Mouse (Mus musculus): ENCODE data around the gene Oas1c.
"Not testable (repeated sequence)": the region's sequence is repeated elsewhere in the genome, so short reads cannot be mapped to it uniquely, and the experiment has no call there.

Gene Oas1c

DNA sequence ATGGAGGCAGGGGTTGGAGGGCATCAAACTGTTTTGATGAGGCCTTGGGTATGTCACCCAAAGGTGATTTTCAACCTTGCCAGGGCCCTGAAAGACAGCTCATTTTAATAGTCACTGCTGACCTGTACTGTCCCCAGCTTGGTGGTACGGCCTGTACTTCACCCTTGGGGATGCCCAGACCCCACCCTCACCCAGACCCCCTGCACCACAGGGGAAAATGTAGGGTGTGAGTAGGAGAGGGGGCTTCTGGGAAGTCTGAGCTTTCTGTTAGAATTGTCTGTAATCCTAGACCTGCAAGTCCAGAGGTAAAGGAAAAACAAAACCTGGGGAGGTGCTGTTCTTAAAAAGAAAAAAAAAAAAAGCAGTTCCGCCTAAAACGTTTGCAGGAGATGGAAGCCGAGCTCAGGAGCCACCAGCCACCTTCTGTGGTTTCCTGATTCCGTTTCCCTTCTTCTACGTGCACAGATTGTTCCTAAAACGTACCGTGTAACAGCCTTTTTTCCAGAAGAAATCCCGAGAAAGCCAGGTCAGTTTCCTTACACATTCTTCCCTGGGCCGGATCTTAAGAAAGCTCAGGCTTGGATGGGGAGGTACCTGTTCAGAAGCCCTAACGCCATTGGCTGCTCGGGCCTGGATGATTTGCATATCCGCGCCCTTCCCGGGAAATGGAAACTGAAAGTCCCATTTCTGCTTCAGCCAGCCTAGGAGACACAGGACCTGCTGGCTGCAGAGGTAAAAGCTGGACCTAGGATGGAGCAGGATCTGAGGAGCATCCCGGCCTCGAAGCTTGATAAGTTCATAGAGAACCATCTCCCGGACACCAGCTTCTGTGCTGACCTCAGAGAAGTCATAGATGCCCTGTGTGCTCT is at the start of gene Oas1c:
TSS of gene Oas1c (minus strand) at position 564 of the 869 bp plus-strand sequence.
- peak; percentile 91 for ATAC-seq (ENCODE audit: insufficient number of reproducible peaks, low FRiP score, low TSS enrichment)

- ATAC-seq (ENCODE audit: insufficient number of reproducible peaks, low FRiP score, low TSS enrichment), result no peak
Observed at GRCm38 (mm10) chr5:120861121-120861520, 48.8 kb upstream of the Oas1c start, which contains the start of gene Oas1h. Gene Oas1h, plus strand, starts transcription at chr5:120861421.

- ATAC-seq (ENCODE audit: insufficient number of reproducible peaks, low FRiP score, low TSS enrichment), result no peak
Observed at GRCm38 (mm10) chr5:120859241-120859640, 46.9 kb upstream of the Oas1c start.

DNA sequence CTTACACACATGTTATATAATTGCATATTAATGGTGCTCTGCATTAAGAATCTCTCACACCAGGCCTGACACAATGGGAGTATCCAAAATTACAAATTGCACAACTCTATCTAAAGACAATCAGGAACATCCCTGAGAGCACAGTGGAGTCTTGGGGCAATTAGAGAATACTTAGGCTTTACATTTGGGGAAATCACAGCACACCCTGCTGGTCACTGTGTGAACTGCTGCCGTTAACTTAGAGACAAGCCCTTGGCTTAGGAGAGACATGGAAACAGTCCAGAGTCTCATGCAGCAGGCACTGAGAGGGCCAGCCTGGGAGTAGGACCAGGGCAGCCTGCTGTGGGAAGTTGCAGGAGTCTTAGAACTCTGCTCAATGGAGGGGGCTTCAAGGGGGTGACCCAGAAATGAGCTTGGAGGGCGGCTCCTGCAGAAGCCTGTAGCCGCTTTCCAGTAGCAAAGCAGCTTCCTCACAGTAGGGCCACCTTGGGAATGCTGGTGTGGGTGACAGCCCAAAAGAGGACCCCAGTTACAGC is 37.4 kb upstream of the Oas1c start:
- ATAC-seq (ENCODE audit: insufficient number of reproducible peaks, low FRiP score, low TSS enrichment), result no peak

GRCm38 (mm10) chr5:120847067-120847466 is 34.8 kb upstream of the Oas1c start, which contains the start of gene Oas1f:
Gene Oas1f, plus strand, starts transcription at chr5:120847367.
- ATAC-seq (ENCODE audit: insufficient number of reproducible peaks, low FRiP score, low TSS enrichment), result no peak

DNA sequence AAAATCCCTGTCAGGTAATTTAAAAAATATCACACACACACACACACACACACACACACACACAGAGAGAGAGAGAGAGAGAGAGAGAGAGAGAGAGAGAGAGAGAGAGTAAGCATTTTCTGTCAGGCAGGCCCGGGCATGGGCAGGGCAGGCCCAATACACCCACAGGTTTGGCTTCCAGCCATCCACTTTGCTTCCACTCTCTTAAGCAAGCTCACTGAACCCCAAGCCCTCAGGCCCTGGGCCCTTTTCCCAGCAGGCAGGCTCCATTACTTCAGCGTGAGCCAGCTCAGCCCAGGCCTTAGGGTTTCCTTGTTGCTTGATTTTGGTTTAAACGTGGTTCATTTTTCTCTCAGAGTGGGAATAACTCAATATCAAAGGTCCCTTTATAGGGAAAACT is 32.4 kb upstream of the Oas1c start:
- no peak for ATAC-seq (ENCODE audit: insufficient number of reproducible peaks, low FRiP score, low TSS enrichment)

DNA sequence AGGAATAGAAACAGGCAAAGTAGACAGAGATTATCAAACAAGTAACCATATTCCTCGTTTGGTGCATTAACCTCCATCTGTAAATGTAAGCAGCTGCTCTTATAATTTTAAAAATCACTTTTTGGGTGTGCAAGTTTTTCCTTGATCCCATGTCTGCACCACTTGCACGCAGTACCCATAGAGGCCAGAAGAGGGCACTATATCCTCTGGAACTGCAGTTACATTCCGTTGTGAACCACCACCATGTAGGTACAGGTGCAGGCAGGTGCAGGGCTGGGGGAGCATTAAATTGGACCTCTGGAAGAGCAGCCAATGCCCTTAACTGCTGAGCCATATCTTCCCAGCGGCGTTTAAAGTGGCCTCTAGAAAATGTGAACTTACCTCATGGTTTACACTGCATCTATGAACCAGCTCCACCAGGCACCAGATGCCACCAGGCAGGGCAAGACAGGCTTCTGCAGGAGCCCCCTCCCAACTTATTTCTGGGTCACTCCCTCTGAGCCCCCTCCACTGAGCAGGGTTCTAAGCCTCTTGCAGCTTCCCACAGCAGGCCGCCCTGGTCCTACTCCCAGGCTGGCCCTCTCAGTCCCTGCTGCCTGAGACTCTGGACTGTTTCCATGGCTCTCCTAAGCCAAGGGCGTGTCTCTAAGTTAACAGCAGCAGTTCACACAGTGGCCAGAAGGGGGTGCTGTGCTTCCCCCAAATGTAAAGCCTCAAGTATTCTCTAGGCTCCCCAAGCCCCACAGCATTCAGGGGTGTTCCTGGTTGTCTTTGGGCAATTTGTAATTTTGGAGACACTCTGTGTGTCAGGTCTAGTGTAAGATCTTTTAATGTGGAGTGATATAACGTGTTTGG is 24.6 kb upstream of the Oas1c start:
- ATAC-seq (ENCODE audit: insufficient number of reproducible peaks, low FRiP score, low TSS enrichment), result no peak

DNA sequence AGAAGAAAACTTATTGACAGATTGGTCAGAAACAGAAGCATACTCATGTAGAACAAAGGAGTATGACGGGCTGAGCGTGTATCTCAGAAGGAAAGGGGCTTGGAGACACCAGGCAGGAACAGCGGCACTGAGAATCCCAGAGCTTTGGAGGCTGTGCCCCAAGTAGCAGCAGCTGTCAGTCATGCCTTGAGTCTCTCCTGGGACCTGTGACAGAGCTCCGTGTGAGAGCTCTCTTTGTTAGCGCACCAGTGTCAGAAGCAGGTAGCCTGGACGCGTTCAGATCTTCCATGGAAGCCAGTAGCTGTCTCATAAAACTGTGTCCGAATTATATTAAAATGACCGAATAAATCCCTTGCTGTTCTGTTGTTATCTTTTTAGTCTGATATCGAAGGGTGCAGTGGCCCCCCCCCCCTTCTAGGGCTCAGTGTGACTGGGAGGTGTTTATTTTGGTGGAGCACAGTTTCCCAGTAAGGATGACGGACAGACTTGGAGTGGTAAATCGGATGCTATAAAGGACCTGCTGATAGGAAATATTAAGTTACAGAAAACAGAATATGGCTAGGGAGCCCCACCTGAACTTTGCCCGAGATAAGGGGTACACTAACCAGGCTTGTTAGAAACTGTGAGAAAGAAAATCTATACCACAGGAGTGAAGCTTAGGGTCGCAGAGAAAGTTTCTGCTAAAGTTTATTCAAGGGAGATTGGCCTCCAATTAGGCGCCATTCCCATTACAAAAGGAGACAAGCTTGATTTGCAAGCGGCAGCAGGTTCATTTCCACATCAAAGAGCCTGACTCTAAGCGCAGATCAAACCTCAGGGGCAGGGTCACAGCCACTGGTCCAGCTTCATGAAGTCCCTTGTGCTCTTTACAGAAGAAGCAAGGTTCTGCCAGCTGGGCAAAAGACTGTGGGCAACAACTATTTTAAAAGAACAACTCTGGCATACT is 21.3 kb upstream of the Oas1c start:
- no peak for ATAC-seq (ENCODE audit: insufficient number of reproducible peaks, low FRiP score, low TSS enrichment)

DNA sequence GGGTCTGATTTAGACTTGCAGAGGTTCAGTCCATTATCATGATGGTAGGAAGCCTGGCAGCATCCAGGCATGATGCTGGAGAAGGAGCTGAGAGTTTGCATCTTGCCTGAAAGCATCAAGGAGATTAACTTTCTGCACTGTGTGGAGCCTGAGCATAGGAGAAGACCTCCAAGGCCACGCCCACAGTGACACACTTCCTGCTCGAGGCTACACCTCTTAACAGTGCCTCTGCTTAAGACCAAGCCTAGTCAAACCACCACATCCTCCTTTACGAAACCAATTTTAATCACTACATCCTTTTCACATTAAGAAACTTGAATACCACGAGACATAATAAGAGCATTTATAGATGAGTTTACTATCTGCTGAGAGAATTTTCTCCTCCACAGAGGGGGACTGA is 18.7 kb upstream of the Oas1c start:
- no peak for ATAC-seq (ENCODE audit: insufficient number of reproducible peaks, low FRiP score, low TSS enrichment)

DNA sequence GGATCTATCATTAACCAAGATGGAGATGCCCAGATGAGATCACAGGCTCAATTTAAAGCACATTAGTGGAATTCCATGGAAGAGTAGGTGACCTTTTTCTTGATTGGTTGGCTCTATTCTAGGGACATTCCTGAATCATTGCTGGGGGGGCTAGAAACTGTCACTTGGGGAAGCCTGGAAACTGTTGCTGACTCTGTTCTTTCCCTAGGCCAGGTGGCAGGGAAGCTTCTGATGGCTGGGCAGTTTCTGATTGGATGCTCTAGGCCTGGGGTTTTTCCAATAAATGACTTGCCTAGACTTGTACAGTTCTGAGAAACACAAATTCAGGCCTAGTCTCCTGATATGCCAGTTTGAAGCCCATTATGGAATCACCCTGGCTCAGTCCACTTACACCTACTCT is 6.7 kb upstream of the Oas1c start:
- ATAC-seq (ENCODE audit: insufficient number of reproducible peaks, low FRiP score, low TSS enrichment), result no peak

DNA sequence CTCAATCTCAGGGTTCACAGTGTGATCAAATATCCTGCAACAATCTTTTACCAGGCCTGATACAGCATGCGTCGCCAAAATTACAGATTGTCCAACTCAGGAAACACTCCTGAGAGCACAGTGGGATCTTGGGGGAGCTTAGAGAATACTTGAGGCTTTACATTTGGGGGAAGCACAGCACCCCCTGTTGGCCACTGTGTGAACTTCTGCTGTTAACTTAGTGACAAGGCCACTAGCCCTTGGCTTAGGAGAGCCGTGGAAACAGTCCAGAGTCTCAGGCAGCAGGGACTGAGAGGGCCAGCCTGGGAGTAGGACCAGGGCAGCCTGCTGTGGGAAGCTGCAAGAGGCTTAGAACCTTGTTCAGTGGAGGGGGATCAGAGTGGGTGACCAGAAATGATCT is 3.6 kb upstream of the Oas1c start:
- no peak for ATAC-seq (ENCODE audit: insufficient number of reproducible peaks, low FRiP score, low TSS enrichment)

GRCm38 (mm10) chr5:120813023-120813422 is 709 bp upstream of the Oas1c start:
- ATAC-seq (ENCODE audit: insufficient number of reproducible peaks, low FRiP score, low TSS enrichment), result no peak

DNA sequence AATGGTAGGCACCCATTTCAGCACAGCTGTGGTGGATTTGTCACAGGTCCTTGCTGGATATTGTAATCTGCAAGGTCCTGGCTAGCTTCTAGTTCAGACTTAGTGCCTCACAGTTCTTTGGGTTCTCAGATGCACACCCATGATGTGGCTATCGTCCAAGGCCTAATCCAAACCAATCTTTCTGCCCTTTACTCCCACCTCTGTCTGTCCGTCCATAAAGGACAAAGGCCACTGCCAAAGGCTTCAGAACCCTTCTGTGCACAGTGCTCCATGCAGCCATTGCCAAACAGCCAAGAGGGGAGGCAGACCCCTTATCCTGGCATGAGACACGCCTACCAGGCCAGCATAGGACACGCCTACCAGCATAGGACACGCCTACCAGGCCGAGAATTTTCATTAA is 3.1 kb downstream of the Oas1c start:
- ATAC-seq (ENCODE audit: insufficient number of reproducible peaks, low FRiP score, low TSS enrichment), result no peak

DNA sequence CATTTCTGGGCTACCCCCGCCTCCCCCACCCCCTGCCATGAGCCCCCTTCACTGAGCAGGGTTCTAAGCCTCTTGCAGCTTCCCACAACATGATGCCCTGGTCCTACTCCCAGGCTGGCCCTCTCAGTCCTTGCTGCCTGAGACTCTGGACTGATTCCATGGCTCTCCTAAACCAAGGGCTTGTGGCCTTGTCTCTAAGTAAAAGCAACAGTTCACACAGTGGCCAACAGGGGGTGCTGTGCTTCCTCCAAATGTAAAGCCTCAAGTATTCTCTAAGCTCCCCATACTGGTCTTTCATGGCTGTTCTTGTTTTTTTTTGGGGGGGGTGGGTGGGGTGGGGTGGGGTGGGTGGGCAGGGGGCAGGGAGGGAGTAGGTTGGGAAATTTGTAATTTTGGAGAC is 5.9 kb downstream of the Oas1c start:
- ATAC-seq (ENCODE audit: insufficient number of reproducible peaks, low FRiP score, low TSS enrichment), result no peak

DNA sequence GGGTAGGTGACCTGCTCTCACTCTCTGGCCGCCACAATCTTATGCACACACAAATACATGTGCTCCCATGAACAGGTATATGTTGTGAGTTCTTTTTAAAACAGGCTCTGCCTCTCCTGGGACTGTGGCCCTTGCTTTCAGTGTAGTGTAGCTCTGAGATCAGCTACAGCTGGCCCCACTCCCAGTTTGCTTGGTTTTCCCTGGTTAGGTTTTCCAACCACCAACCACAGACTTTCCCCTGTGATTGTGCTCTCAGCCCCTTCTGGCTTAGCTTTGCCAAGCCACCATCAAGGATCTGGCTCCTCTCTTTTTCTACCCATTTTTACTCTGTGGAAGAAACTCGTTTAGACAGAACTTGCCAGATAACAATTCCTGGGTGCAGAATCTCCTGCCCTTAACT is 8.7 kb downstream of the Oas1c start:
- ATAC-seq (ENCODE audit: insufficient number of reproducible peaks, low FRiP score, low TSS enrichment), result no peak

- ATAC-seq (ENCODE audit: insufficient number of reproducible peaks, low FRiP score, low TSS enrichment), result not testable (repeated sequence)
Observed at GRCm38 (mm10) chr5:120798943-120799342, 13.4 kb downstream of the Oas1c start.

GRCm38 (mm10) chr5:120798147-120798546 is 14.2 kb downstream of the Oas1c start:
- not testable (repeated sequence) for ATAC-seq (ENCODE audit: insufficient number of reproducible peaks, low FRiP score, low TSS enrichment)

DNA sequence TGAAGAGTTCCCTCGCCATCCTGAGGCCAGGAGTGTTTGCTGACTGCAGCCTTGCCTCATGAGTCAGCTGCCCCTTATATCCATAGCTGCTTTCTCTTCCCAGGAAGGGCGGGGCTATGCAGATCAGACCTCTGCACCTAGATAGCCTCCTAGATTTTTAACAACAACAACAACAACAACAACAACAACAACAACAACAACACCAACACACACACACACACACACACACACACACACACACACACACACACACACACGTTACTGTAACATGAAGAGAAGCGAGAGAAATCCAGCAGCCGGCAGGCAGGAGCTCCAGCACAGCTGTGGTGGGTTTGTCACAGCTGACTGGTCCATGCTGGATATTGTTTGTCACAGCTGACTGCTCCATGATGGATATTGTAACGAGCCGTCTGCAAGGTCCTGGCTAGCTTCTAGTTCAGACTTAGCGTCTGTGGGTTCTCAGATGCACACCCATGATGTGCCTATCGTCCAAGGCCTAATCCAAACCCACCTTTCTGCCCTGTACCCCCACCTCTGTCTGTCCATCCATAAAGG is 16.8 kb downstream of the Oas1c start, which contains the start of gene Oas1e:
TSS of gene Oas1e (minus strand) at position 51 of the 555 bp plus-strand sequence.
- ATAC-seq (ENCODE audit: insufficient number of reproducible peaks, low FRiP score, low TSS enrichment), result not testable (repeated sequence)

GRCm38 (mm10) chr5:120793043-120793442 is 19.3 kb downstream of the Oas1c start:
- no peak for ATAC-seq (ENCODE audit: insufficient number of reproducible peaks, low FRiP score, low TSS enrichment)

Data from cerebellum, adult (tissue).